Mouse (Mus musculus) midbrain, postnatal 0 days (tissue): ENCODE measurements at regions not wholly inside any gene's neighbourhood (a gene's known extent, or its start where the extent isn't known, plus 50 kb on each side); places are given as distances from the start of the nearest gene placed in this dataset.
"Not testable (repeated sequence)": the region's sequence is repeated elsewhere in the genome, so short reads cannot be mapped to it uniquely, and the experiment has no call there.

ENCODE experiments used
- ATAC-seq: fragments of 200-750 bp; cut with Nextera tagmentation; 2 replicates; pipeline ENCODE4 v1.8.0; 2017; ENCODE audit warnings: moderate number of reproducible peaks, mild to moderate bottlenecking, moderate TSS enrichment, moderate library complexity; ENCODE audit not compliant: low FRiP score
- DNase-seq: peaks from one replicate; pipeline ENCODE4 v3.0.0-alpha.2; 2015; ENCODE audit warnings: low spot score
- H3K27ac ChIP-seq: fragments of 300-500 bp; sonication (generic); 2 replicates; pipeline ENCODE4 v1.5.1; 2014; ENCODE audit warnings: low read depth, mild to moderate bottlenecking, low read length, mixed read lengths
- H3K27me3 ChIP-seq: fragments of 300-500 bp; sonication (generic); 2 replicates; pipeline ENCODE4 v1.6.1; 2014; ENCODE audit warnings: low read length, control low read depth, mixed read lengths; ENCODE audit not compliant: insufficient read depth
- H3K36me3 ChIP-seq: fragments of 300-500 bp; sonication (generic); 2 replicates; pipeline ENCODE4 v1.6.1; 2014; ENCODE audit warnings: low read length, control low read depth, mixed read lengths; ENCODE audit not compliant: insufficient read depth
- H3K4me1 ChIP-seq: fragments of 300-500 bp; sonication (generic); 2 replicates; pipeline ENCODE4 v1.6.1; 2014; ENCODE audit warnings: mild to moderate bottlenecking, control low read depth, antibody characterized with exemption, low read length, mixed read lengths; ENCODE audit not compliant: insufficient read depth
- H3K4me2 ChIP-seq: fragments of 300-500 bp; sonication (generic); 2 replicates; pipeline ENCODE4 v1.6.1; 2014; ENCODE audit warnings: low read depth, mild to moderate bottlenecking, low read length, mixed read lengths; ENCODE audit not compliant: poor library complexity, severe bottlenecking
- H3K4me3 ChIP-seq: fragments of 300-500 bp; sonication (generic); 2 replicates; pipeline ENCODE4 v1.5.1; 2014; ENCODE audit warnings: low read depth, mild to moderate bottlenecking, low read length, moderate library complexity
- H3K9ac ChIP-seq: fragments of 300-500 bp; sonication (generic); replicated peaks from 2 replicates; pipeline ENCODE4 v1.6.1; 2014; ENCODE audit warnings: mild to moderate bottlenecking, low read length, moderate library complexity, mixed read lengths; ENCODE audit not compliant: poor library complexity, severe bottlenecking
- H3K9me3 ChIP-seq: fragments of 300-500 bp; sonication (generic); 2 replicates; pipeline ENCODE4 v1.6.1; 2016; ENCODE audit warnings: low read length, control low read depth
- CTCF ChIP-seq: IDR thresholded peaks from 2 replicates; pipeline ENCODE4 v1.5.1; 2016; ENCODE audit warnings: antibody characterized with exemption, mild to moderate bottlenecking
- WGBS: fragments of 180-500 bp; shearing (Covaris S2); extraction: QIAGEN DNeasy Blood & Tissue Kit; methylation state at CpG from one replicate; pipeline ENCODE4 v1.1.7; 2014; 5-methylcytosine and 5-hydroxymethylcytosine counted together

GRCm38 (mm10) chr6:67679106-67679505 is 143.5 kb upstream of the Tacstd2 start:
- not testable (repeated sequence) for DNase-seq, H3K9me3 ChIP-seq, H3K4me3 ChIP-seq, H3K36me3 ChIP-seq, ATAC-seq, H3K27ac ChIP-seq, H3K4me1 ChIP-seq, H3K4me2 ChIP-seq, H3K27me3 ChIP-seq, H3K9ac ChIP-seq
- WGBS, result 33% methylated on average over 1 of the region's 1 CpGs

- not testable (repeated sequence) for H3K4me1 ChIP-seq, H3K4me3 ChIP-seq, H3K27ac ChIP-seq, H3K27me3 ChIP-seq, H3K36me3 ChIP-seq, H3K9ac ChIP-seq, ATAC-seq, H3K9me3 ChIP-seq, H3K4me2 ChIP-seq, DNase-seq
- 96% methylated on average over 4 of the region's 4 CpGs for WGBS
These were observed 139.1 kb upstream of the Tacstd2 start for GRCm38 (mm10) chr6:67674717-67675116.

GRCm38 (mm10) chr6:67673316-67673715 is 137.7 kb upstream of the Tacstd2 start:
- H3K27ac ChIP-seq, H3K27me3 ChIP-seq, H3K4me3 ChIP-seq, H3K4me2 ChIP-seq, H3K36me3 ChIP-seq, DNase-seq, H3K9me3 ChIP-seq, ATAC-seq, H3K4me1 ChIP-seq, H3K9ac ChIP-seq: not testable (repeated sequence)
- 85% methylated on average over 2 of the region's 2 CpGs for WGBS

GRCm38 (mm10) chr6:67668073-67668472 is 132.5 kb upstream of the Tacstd2 start:
- H3K4me1 ChIP-seq, H3K4me2 ChIP-seq, H3K9me3 ChIP-seq, H3K27me3 ChIP-seq, ATAC-seq, H3K36me3 ChIP-seq, H3K4me3 ChIP-seq, H3K27ac ChIP-seq, H3K9ac ChIP-seq, DNase-seq: not testable (repeated sequence)
- 87% methylated on average over 8 of the region's 8 CpGs for WGBS

GRCm38 (mm10) chr6:67631617-67632016 is 96.0 kb upstream of the Tacstd2 start:
- Histone ChIP-seq H3K9me3 (no peaks in the 10 kb centered on the region), H3K4me2 (no peak overlapping the region), H3K4me1 (no peaks in the 10 kb centered on the region), H3K27me3 (no peaks in the 10 kb centered on the region), H3K9ac (no peak overlapping the region), H3K36me3 (no peaks in the 10 kb centered on the region), H3K4me3 (no peak overlapping the region), H3K27ac (no peak overlapping the region)
- TF ChIP-seq CTCF, result peak; percentile 64
- ATAC-seq, result no peak
- peak; percentile 5 for DNase-seq

- no peak overlapping the region for H3K4me2 ChIP-seq
- no peaks in the 10 kb centered on the region for H3K27me3 ChIP-seq
- H3K9me3 ChIP-seq, result no peaks in the 10 kb centered on the region
- 67% methylated on average over 1 of the region's 1 CpGs for WGBS
- no peaks in the 10 kb centered on the region for H3K36me3 ChIP-seq
- no peak overlapping the region for H3K27ac ChIP-seq
- TF ChIP-seq CTCF, result no peak
- H3K4me3 ChIP-seq, result no peak overlapping the region
- DNase-seq (peak; percentile 25), ATAC-seq (no peak)
- no peak overlapping the region for H3K9ac ChIP-seq
- no peaks in the 10 kb centered on the region for H3K4me1 ChIP-seq
These were observed 74.8 kb upstream of the Tacstd2 start for GRCm38 (mm10) chr6:67610402-67610801.

GRCm38 (mm10) chr6:67609461-67609860 is 73.9 kb upstream of the Tacstd2 start:
- DNase-seq, H3K4me1 ChIP-seq, H3K36me3 ChIP-seq, H3K4me2 ChIP-seq, H3K27me3 ChIP-seq, H3K27ac ChIP-seq, ATAC-seq, H3K9ac ChIP-seq, H3K9me3 ChIP-seq, H3K4me3 ChIP-seq: not testable (repeated sequence)
- 42% methylated on average over 1 of the region's 1 CpGs for WGBS
